Mouse (Mus musculus): ENCODE results near the gene Gm16430. TPM values are rescaled to one million over a fixed set of nuclear protein-coding genes. Genes with fewer than 3 reads are reported as not detected.
"Not testable (repeated sequence)": the region's sequence is repeated elsewhere in the genome, so short reads cannot be mapped to it uniquely, and the experiment has no call there.

Gene Gm16430
- not detected in 2 replicates for polyA plus RNA-seq (2015; fragmentation: Nextera tagmentation; extraction: Ambion mirVana)

- not testable (repeated sequence) for H3K27ac ChIP-seq (ENCODE audit: low read length); H3K4me2 ChIP-seq (ENCODE audit: low read depth, low read length); ATAC-seq (replicated peaks; ENCODE audit: extremely low read depth, insufficient read depth, low FRiP score); H3K9ac ChIP-seq (ENCODE audit: low read length); H3K4me1 ChIP-seq (ENCODE audit: control insufficient read depth, insufficient read depth, low read length); H3K4me3 ChIP-seq (ENCODE audit: low read length); H3K36me3 ChIP-seq (ENCODE audit: control insufficient read depth, insufficient read depth); H3K27me3 ChIP-seq (ENCODE audit: control insufficient read depth, insufficient read depth, low read length); H3K9me3 ChIP-seq (replicated peaks; ENCODE audit: control insufficient read depth, low read length)
- no CpG with 5 or more reads among the region's 7 CpGs for WGBS
Observed at GRCm38 (mm10) chrX:54621911-54622310, at the start of gene Gm16430. Gene Gm16430 (plus strand): TSS chrX:54622211.

Other genes starting within 250 kb of the Gm16430 start
- gene Gm16405, start 91.0 kb upstream of the Gm16430 start, polyA plus RNA-seq (2015; fragmentation: Nextera tagmentation; extraction: Ambion mirVana), result not detected in 2 replicates